Mouse (Mus musculus): ENCODE measurements around the gene G6pc. TPM values are rescaled to one million over a fixed set of nuclear protein-coding genes. Genes with fewer than 3 reads are reported as not detected.

Gene G6pc
- total and polyA plus RNA-seq, 2 experiments from 2014 or later: not detected

GRCm38 (mm10) chr11:101381817-101382216 lies 14.5 kb downstream of the G6pc start:
- no peaks in the 10 kb centered on the region for H3K9me3 ChIP-seq (ENCODE audit: low read length)
- H3K36me3 ChIP-seq (ENCODE audit: insufficient read depth, low read length): no peaks in the 10 kb centered on the region
- H3K4me3 ChIP-seq (ENCODE audit: low read depth, low read length): no peak overlapping the region
- no peak overlapping the region for H3K27ac ChIP-seq (ENCODE audit: low read depth, low read length)
- H3K27me3 ChIP-seq (ENCODE audit: insufficient read depth, low read length): no peaks in the 10 kb centered on the region
- TF ChIP-seq CTCF (IDR thresholded peaks at IDR 0.05): no peak
- no peak overlapping the region for H3K4me2 ChIP-seq (ENCODE audit: low read depth, low read length, poor library complexity, severe bottlenecking)
- 6% methylated on average over 4 of the region's 4 CpGs for WGBS
- DNase-seq (ENCODE audit: low spot score) (no peak), ATAC-seq (ENCODE audit: low FRiP score) (no peak)
- H3K4me1 ChIP-seq (ENCODE audit: insufficient read depth, low read length): no peaks in the 10 kb centered on the region
- H3K9ac ChIP-seq (replicated peaks; ENCODE audit: low read length, poor library complexity, severe bottlenecking): no peak overlapping the region

DNA sequence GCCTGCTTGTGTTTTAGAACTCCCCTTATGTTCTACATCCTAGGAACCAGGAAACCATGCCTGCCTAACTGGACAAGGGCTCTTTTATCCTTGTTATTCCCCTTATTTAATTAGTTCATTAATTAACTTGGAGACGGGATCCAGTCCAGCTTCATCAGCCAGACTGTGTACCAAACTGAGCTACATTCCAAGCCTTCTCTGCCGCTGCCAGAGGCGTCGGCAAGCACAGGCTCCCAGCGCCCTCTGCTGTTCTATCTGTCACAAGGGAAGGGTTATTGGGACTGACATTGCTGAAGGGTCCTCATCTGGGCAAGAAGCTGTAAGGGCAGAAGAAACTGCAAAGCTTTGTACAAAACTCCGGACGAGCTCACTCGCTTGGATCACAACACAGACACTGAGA lies 27.7 kb downstream of the G6pc start:
- Histone ChIP-seq H3K27me3 (ENCODE audit: insufficient read depth, low read length) (no peaks in the 10 kb centered on the region), H3K4me2 (ENCODE audit: low read depth, low read length, poor library complexity, severe bottlenecking) (no peak overlapping the region), H3K9me3 (ENCODE audit: low read length) (no peaks in the 10 kb centered on the region), H3K4me3 (ENCODE audit: low read depth, low read length) (no peak overlapping the region), H3K9ac (replicated peaks; ENCODE audit: low read length, poor library complexity, severe bottlenecking) (no peak overlapping the region), H3K4me1 (ENCODE audit: insufficient read depth, low read length) (no peaks in the 10 kb centered on the region), H3K36me3 (ENCODE audit: insufficient read depth, low read length) (no peaks in the 10 kb centered on the region), H3K27ac (ENCODE audit: low read depth, low read length) (no peak overlapping the region)
- peak; percentile 86 for DNase-seq (ENCODE audit: low spot score)
- TF ChIP-seq CTCF (IDR thresholded peaks at IDR 0.05): peak; percentile 95
- no peak for ATAC-seq (ENCODE audit: low FRiP score)
- 6% methylated on average over 8 of the region's 8 CpGs for WGBS

- no peak for ATAC-seq (ENCODE audit: low FRiP score)
- no peaks in the 10 kb centered on the region for H3K4me1 ChIP-seq (ENCODE audit: insufficient read depth, low read length)
- H3K4me3 ChIP-seq (ENCODE audit: low read depth, low read length): no peak overlapping the region
- peak; percentile 37 for TF ChIP-seq CTCF (IDR thresholded peaks at IDR 0.05)
- H3K9me3 ChIP-seq (ENCODE audit: low read length): no peaks in the 10 kb centered on the region
- 85% methylated on average over 2 of the region's 2 CpGs for WGBS
- no peaks in the 10 kb centered on the region for H3K27me3 ChIP-seq (ENCODE audit: insufficient read depth, low read length)
- H3K4me2 ChIP-seq (ENCODE audit: low read depth, low read length, poor library complexity, severe bottlenecking): no peak overlapping the region
- DNase-seq (ENCODE audit: low spot score): no peak
- peaks cover 23% of the 10 kb centered on the region for H3K36me3 ChIP-seq (ENCODE audit: insufficient read depth, low read length)
- H3K27ac ChIP-seq (ENCODE audit: low read depth, low read length): no peak overlapping the region
- H3K9ac ChIP-seq (replicated peaks; ENCODE audit: low read length, poor library complexity, severe bottlenecking): no peak overlapping the region
Measured at GRCm38 (mm10) chr11:101415306-101415705, 47.9 kb downstream of the G6pc start.

GRCm38 (mm10) chr11:101416433-101417100 lies 49.2 kb downstream of the G6pc start:
- no peaks in the 10 kb centered on the region for H3K4me1 ChIP-seq (ENCODE audit: insufficient read depth, low read length)
- H3K4me2 ChIP-seq (ENCODE audit: low read depth, low read length, poor library complexity, severe bottlenecking): peak overlapping the region; percentile 70
- DNase-seq (ENCODE audit: low spot score): no peak
- no peaks in the 10 kb centered on the region for H3K9me3 ChIP-seq (ENCODE audit: low read length)
- peak overlapping the region; percentile 74 for H3K4me3 ChIP-seq (ENCODE audit: low read depth, low read length)
- H3K27me3 ChIP-seq (ENCODE audit: insufficient read depth, low read length): no peaks in the 10 kb centered on the region
- no peak for ATAC-seq (ENCODE audit: low FRiP score)
- peak overlapping the region; percentile 90 for H3K27ac ChIP-seq (ENCODE audit: low read depth, low read length)
- peak overlapping the region; percentile 88 for H3K9ac ChIP-seq (replicated peaks; ENCODE audit: low read length, poor library complexity, severe bottlenecking)
- no peak for TF ChIP-seq CTCF (IDR thresholded peaks at IDR 0.05)
- peaks cover 12% of the 10 kb centered on the region for H3K36me3 ChIP-seq (ENCODE audit: insufficient read depth, low read length)
- WGBS: under 1% methylated on average over 11 of the region's 11 CpGs

DNA sequence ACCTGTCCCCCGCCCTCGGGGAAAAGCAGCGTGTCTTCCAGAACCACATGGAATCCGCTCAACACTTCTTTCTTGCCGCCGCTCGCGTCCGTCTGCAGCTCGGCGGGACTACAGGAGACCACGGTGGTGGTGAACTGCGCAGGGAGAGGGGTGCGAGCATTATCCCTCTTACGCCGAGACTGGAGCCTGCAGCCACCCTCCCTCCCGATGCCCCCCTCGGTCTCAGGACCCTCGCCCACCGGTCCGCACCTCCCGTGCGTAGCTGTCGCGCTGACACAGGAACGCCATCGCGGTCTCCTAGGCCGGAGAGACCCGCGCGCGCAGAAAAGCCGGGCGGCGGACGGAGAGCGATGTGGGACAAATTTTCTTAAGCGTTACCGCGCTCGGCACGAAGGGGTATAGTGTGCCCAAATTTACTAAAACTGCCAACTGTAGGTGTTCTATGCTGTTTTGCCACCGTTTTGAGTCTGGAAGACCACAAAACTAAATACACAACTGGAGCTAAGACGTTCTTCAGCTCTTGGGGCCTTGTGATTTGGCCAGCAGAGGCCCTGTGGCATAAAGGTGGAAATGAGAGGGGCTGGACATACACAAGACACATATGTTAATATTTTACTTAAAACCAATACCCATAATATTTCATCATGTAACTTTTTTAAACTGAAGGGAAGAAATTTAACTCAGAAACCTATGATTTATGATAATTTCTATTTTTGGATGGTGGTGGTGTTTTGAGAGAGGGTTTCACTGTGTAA lies 49.9 kb downstream of the G6pc start, which contains the start of gene Aarsd1:
Aarsd1 (minus strand) TSS at position 515 of the 755 bp plus-strand sequence.
- Histone ChIP-seq H3K4me3 (ENCODE audit: low read depth, low read length) (peak within 1 kb of the TSS; percentile 74), H3K36me3 (ENCODE audit: insufficient read depth, low read length) (peaks cover 7% of the 10 kb centered on the region), H3K4me1 (ENCODE audit: insufficient read depth, low read length) (no peaks in the 10 kb centered on the region), H3K9ac (replicated peaks; ENCODE audit: low read length, poor library complexity, severe bottlenecking) (peak within 1 kb of the TSS; percentile 88), H3K27me3 (ENCODE audit: insufficient read depth, low read length) (no peaks in the 10 kb centered on the region), H3K27ac (ENCODE audit: low read depth, low read length) (peak within 1 kb of the TSS; percentile 90), H3K4me2 (ENCODE audit: low read depth, low read length, poor library complexity, severe bottlenecking) (peak within 1 kb of the TSS; percentile 70), H3K9me3 (ENCODE audit: low read length) (no peaks in the 10 kb centered on the region)
- under 1% methylated on average over 45 of the region's 45 CpGs for WGBS
- no peak for TF ChIP-seq CTCF (IDR thresholded peaks at IDR 0.05)
- peak; percentile 82 for ATAC-seq (ENCODE audit: low FRiP score)
- DNase-seq (ENCODE audit: low spot score): peak; percentile 86

- Histone ChIP-seq H3K9me3 (ENCODE audit: low read length) (no peaks in the 10 kb centered on the region), H3K4me1 (ENCODE audit: insufficient read depth, low read length) (peaks cover under 1% of the 10 kb centered on the region; the same call in 1 of the 2 replicates), H3K36me3 (ENCODE audit: insufficient read depth, low read length) (peaks cover under 1% of the 10 kb centered on the region; the same call in 1 of the 2 replicates), H3K27me3 (ENCODE audit: insufficient read depth, low read length) (no peaks in the 10 kb centered on the region), H3K4me2 (ENCODE audit: low read depth, low read length, poor library complexity, severe bottlenecking) (no peak overlapping the region), H3K9ac (replicated peaks; ENCODE audit: low read length, poor library complexity, severe bottlenecking) (no peak overlapping the region), H3K27ac (ENCODE audit: low read depth, low read length) (no peak overlapping the region), H3K4me3 (ENCODE audit: low read depth, low read length) (no peak overlapping the region)
- DNase-seq (ENCODE audit: low spot score): no peak
- ATAC-seq (ENCODE audit: low FRiP score): no peak
- 63% methylated on average over 6 of the region's 6 CpGs for WGBS
- TF ChIP-seq CTCF (IDR thresholded peaks at IDR 0.05): no peak
Measured at GRCm38 (mm10) chr11:101418991-101419390, 51.6 kb downstream of the G6pc start.
